Mouse (Mus musculus): ENCODE data around the gene Fundc2. TPM values are rescaled to one million over a fixed set of nuclear protein-coding genes. Genes with fewer than 3 reads are reported as not detected.

The Fundc2 gene
- polyA plus RNA-seq, 1 experiment from 2014 or later, result 44.2 TPM

Other genes with a start within 250 kb of the Fundc2 start
- not detected in 2 replicates for gene Smim9, start 218.6 kb upstream of the Fundc2 start, polyA plus RNA-seq (2016; fragmentation: Nextera tagmentation; extraction: Ambion mirVana)
- 1.5 and 1.8 TPM in 2 replicates for gene F8, start 216 bp downstream of the Fundc2 start, polyA plus RNA-seq (2016; fragmentation: Nextera tagmentation; extraction: Ambion mirVana)
- 22.5 and 23.9 TPM in 2 replicates for gene Cmc4, start 34.2 kb downstream of the Fundc2 start, polyA plus RNA-seq (2016; fragmentation: Nextera tagmentation; extraction: Ambion mirVana)
- gene Mtcp1, start 34.2 kb downstream of the Fundc2 start, polyA plus RNA-seq (2016; fragmentation: Nextera tagmentation; extraction: Ambion mirVana), result 9.8 and 11.8 TPM in 2 replicates
- 50.1 and 53.4 TPM in 2 replicates for gene Brcc3, start 34.2 kb downstream of the Fundc2 start, polyA plus RNA-seq (2016; fragmentation: Nextera tagmentation; extraction: Ambion mirVana)
- 252 and 271 TPM in 2 replicates for gene Vbp1, start 131.9 kb downstream of the Fundc2 start, polyA plus RNA-seq (2016; fragmentation: Nextera tagmentation; extraction: Ambion mirVana)
- 19.9 and 20.3 TPM in 2 replicates for gene Rab39b, start 195.8 kb downstream of the Fundc2 start, polyA plus RNA-seq (2016; fragmentation: Nextera tagmentation; extraction: Ambion mirVana)